Mouse (Mus musculus) spleen, adult 18-20 months (tissue): ENCODE results near the gene Helb.
A peak's percentile ranks its signal among the peaks of the same experiment; 100 is the strongest.

Source experiments
- DNase-seq, 2 experiments: peaks; one replicate each; pipeline ENCODE4 v3.0.0; 2022; ENCODE audit warnings: mixed read lengths in 2 of 2

Helb gene

DNA sequence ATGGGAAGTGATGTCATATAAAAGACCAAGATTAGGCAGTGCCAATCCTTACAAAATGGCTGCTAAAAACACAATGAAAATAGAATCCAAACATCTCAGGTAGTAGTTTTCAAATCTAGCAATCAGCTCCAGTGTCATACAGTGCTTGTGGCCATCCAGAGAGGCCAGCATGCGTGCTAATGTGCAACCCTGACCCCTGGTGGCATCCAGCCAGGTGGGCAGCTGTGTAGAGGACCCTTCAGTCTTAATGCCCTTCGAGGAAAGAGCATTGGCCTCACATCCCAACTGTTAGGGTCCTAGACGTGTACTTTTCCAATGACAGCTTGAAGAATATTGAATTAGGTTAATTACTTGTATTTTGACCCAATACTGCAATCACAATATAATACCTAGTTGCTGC lies 34.9 kb downstream of the Helb start:
- DNase-seq, result no peak

DNA sequence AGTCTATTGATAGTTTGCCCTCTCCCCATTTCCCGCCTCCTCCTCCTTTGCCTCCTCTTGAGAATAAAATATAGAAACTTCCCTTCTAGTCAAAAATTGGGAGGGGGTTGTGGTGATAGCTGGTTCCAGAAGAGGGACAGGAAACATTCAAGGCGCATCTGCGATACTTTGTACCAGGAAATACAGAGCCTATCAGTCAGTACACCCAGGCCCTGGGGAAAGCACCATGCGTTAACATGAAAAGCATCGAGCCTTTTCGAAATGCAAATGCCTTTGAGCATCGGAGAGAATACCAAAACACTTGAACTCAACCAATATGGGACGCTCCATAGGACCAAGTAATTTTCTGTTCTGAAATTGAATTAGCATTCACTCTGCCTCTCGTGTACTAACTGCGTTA lies 46.5 kb downstream of the Helb start:
- no peak for DNase-seq

DNA sequence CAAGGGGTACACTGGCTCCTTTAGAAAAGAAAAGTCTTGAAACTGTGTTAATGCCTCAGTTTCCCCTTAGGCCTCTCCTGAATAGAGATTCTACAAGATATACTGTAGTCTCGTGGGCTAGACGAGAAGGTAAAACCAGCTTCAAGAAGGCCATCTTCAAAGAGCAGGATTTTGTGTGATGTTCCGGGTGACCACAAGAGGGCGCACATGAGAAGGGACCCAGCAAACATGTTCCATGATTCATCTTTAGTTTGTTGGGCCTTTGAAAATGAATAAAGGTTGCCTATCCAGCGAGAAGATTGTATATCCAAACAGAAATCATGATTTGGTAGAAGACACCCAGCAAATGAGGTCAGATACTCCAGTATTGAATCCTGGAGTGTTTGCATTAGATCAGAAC lies 48.4 kb downstream of the Helb start:
- peak in 1 of 2 experiments; percentile 61 for DNase-seq

- DNase-seq, result no peak
Observed at GRCm38 (mm10) chr10:120061238-120062130, 51.3 kb downstream of the Helb start.

GRCm38 (mm10) chr10:120060579-120061237 lies 52.1 kb downstream of the Helb start:
- DNase-seq, result no peak

DNA sequence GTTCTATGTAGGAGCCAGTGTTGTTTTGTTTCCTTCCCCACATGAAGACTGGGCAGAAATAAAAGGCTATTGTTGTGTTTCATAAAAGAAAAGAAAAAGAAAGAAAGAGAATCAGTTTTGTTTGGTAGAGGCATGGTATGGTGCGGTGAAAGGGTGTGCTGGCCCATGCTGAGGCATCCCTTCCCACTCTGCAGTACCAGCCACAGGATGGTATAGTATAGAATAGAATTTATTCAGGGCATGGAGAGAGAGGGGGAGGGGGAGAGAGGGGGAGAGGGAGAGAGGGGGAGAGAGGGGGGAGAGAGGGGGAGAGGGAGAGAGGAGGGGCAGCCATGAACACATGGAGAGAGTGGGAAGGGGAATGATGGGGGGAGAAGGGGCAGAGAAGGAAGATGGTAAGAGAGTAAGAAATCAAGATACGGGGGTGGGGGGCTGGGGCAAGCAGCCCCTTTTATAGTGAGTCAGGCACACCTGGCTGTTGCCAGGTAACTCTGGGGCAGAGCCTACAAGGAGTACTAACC lies 68.0 kb downstream of the Helb start:
- no peak for DNase-seq

DNA sequence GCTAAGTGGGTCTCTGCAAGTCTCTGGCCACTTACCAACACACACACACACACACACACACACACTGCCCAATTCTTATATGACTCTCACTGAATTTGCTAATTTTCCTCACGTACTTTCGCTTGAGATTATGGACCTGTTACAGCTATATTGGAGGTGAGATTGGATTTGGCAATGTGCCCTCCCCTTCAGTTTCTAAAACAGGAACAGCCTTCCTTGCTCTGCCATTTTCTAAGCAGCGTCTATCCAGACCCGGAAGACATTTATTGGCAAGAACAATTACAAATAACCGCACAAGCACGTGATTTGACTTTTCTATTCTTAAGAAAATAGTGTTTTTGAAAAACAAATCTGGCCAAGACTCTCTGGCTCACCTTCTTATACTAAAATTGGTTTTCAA lies 68.5 kb downstream of the Helb start:
- DNase-seq, result no peak

GRCm38 (mm10) chr10:120038194-120038593 lies 74.6 kb downstream of the Helb start:
- no peak for DNase-seq

GRCm38 (mm10) chr10:120035824-120036223 lies 77.0 kb downstream of the Helb start:
- DNase-seq, result no peak

DNA sequence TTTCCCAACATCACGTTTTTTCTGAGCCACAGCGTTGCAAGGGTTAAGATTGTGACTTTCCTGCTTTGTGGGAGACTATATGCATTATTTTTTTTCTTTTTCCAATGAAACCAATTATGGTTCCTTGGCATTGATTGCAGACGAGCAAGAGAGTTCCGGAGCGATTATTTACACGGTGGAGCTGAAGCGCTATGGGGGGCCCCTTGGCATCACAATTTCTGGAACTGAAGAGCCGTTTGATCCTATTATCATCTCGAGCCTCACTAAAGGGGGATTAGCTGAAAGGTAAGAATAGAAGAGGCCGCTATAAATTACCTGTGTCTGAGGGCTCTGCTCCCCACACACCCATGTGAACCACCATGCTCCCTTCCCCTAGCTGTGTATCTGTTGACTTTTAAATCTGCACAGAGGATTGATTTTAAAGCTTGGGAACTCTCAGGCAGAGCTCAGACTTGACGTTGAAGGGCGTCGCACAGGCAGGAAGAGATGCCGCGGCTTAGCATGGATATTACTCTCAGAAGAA lies 77.5 kb downstream of the Helb start:
- DNase-seq, result no peak

- DNase-seq, result no peak
Observed at GRCm38 (mm10) chr10:120033866-120034265, 78.9 kb downstream of the Helb start.
